Mouse (Mus musculus): Measurements from ENCODE around the gene Gpr180. TPM values are rescaled to one million over a fixed set of nuclear protein-coding genes. Genes with fewer than 3 reads are reported as not detected.

Gpr180 gene
- 10 to 100 TPM; 19.0 to 33.2 TPM for polyA plus RNA-seq (2017; shearing (Covaris generic))

DNA sequence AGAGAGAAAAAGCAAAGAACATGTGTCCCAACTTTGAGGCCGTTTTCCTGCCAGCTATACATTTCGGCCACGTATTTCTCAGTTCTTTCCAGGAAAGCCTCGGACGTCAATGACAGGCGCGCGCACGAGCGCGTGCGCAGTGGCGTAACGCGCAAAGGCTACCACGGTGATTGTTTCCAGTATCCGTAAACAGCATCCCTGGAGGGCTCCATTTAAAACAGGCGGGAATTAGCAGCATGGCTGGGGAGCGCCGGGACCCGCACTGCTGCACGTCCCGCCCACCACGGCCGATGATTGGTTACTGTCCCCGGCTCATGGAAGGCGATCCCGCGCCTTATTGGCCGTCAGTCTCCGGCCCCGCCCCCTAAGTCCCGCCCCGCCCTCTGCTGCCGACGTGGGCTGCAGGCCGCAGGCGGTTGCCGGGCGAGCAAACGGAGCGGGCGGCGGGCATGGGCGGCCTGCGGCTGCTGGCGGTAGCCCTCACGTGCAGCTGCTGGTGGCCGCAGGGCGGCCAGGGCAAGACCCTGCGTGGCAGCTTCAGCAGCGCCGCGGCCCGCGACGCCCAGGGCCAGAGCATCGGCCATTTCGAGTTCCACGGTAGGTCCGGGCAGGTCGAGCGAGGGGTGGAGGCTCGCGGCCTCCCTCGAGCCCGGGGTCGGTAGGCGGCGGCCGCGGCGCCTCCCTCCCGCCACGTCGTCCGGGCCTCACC is at the start of gene Gpr180:
Gpr180 (plus strand) TSS at position 415 of the 709 bp plus-strand sequence.

DNA sequence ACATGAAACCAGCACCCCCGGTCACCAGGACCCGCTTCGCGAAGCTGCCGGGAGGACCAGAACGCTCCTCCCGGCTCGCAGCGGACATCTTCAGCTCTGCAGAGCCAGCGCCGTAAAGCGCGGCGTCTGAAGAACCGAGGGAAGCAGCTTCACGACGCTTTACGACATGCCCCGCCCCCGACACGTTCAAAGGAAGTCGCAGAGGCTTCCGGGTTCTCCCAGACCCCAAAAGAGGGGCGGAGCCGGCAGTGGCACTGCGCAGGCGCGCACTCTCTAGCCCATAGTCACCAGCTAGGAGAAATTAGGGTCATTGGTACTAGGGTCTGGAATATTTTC is 4.3 kb upstream of the Gpr180 start, which contains the start of gene Tgds:
Tgds (minus strand) TSS at position 114 of the 336 bp plus-strand sequence.

Other genes with a start within 250 kb of the Gpr180 start
- gene Dct, start 84.9 kb upstream of the Gpr180 start, polyA plus RNA-seq (2017; shearing (Covaris generic)) = under 1 TPM; 0.16 to 0.85 TPM
- gene Tgds, start 4.4 kb upstream of the Gpr180 start, polyA plus RNA-seq (2017; shearing (Covaris generic)) = 10 to 100 TPM; 20.4 to 24.2 TPM
- under 1 TPM in 1 of 2 experiments, not detected in 1; 0.10 TPM for gene Sox21, start 99.9 kb downstream of the Gpr180 start, polyA plus RNA-seq (2017; shearing (Covaris generic))
- not detected for gene Gm9376, start 129.8 kb downstream of the Gpr180 start, polyA plus RNA-seq (2017; shearing (Covaris generic))